Mouse (Mus musculus): ENCODE measurements at regions not wholly inside any gene's neighbourhood (a gene's known extent, or its start where the extent isn't known, plus 50 kb on each side); places are given as distances from the start of the nearest gene placed in this dataset.
A peak's percentile ranks its signal among the peaks of the same experiment; 100 is the strongest.

- Histone ChIP-seq H3K4me3 (ENCODE audit: low read depth, low read length) (no peak overlapping the region), H3K27me3 (ENCODE audit: insufficient read depth, low read length) (no peaks in the 10 kb centered on the region), H3K4me1 (ENCODE audit: insufficient read depth) (no peaks in the 10 kb centered on the region), H3K4me2 (no peak overlapping the region), H3K36me3 (ENCODE audit: insufficient read depth) (no peaks in the 10 kb centered on the region), H3K9ac (no peak overlapping the region), H3K27ac (ENCODE audit: low read depth) (no peak overlapping the region), H3K9me3 (ENCODE audit: low read depth, low read length) (no peaks in the 10 kb centered on the region)
- no peak for DNase-seq
- ATAC-seq (ENCODE audit: insufficient read depth) = no peak
- no peak for TF ChIP-seq CTCF (IDR thresholded peaks at IDR 0.05; ENCODE audit: low read depth)
Measured at GRCm38 (mm10) chr10:98686370-98686769, 227.8 kb upstream of the Atp2b1 start.

GRCm38 (mm10) chr10:98691816-98692215, 222.4 kb upstream of the Atp2b1 start:
- H3K9me3 ChIP-seq (ENCODE audit: low read depth, low read length) = no peaks in the 10 kb centered on the region
- H3K36me3 ChIP-seq (ENCODE audit: insufficient read depth) = no peaks in the 10 kb centered on the region
- ATAC-seq (ENCODE audit: insufficient read depth) = no peak
- H3K4me3 ChIP-seq (ENCODE audit: low read depth, low read length) = no peak overlapping the region
- H3K4me2 ChIP-seq = no peak overlapping the region
- WGBS = 63% methylated on average over 5 of the region's 5 CpGs
- H3K27ac ChIP-seq (ENCODE audit: low read depth) = no peak overlapping the region
- TF ChIP-seq CTCF (IDR thresholded peaks at IDR 0.05; ENCODE audit: low read depth) = no peak
- H3K9ac ChIP-seq = no peak overlapping the region
- H3K4me1 ChIP-seq (ENCODE audit: insufficient read depth) = no peaks in the 10 kb centered on the region
- no peaks in the 10 kb centered on the region for H3K27me3 ChIP-seq (ENCODE audit: insufficient read depth, low read length)
- DNase-seq = peak; percentile 42

- H3K27me3 ChIP-seq (ENCODE audit: insufficient read depth, low read length) = no peaks in the 10 kb centered on the region
- no peak for ATAC-seq (ENCODE audit: insufficient read depth)
- 80% methylated on average over 2 of the region's 2 CpGs for WGBS
Measured at GRCm38 (mm10) chr10:98694690-98695370, 219.4 kb upstream of the Atp2b1 start.

GRCm38 (mm10) chr10:98695371-98695725, 218.9 kb upstream of the Atp2b1 start:
- Histone ChIP-seq H3K9me3 (ENCODE audit: low read depth, low read length) (no peaks in the 10 kb centered on the region), H3K9ac (no peak overlapping the region), H3K4me1 (ENCODE audit: insufficient read depth) (no peaks in the 10 kb centered on the region), H3K4me3 (ENCODE audit: low read depth, low read length) (no peak overlapping the region), H3K36me3 (ENCODE audit: insufficient read depth) (no peaks in the 10 kb centered on the region), H3K4me2 (no peak overlapping the region), H3K27me3 (ENCODE audit: insufficient read depth, low read length) (no peaks in the 10 kb centered on the region), H3K27ac (ENCODE audit: low read depth) (no peak overlapping the region)
- ATAC-seq (ENCODE audit: insufficient read depth) = no peak
- TF ChIP-seq CTCF (IDR thresholded peaks at IDR 0.05; ENCODE audit: low read depth) = no peak
- WGBS = 82% methylated on average over 2 of the region's 2 CpGs
- no peak for DNase-seq

More at GRCm38 (mm10) chr10:98694690-98695370, 219.4 kb upstream of the Atp2b1 start:
- no peaks in the 10 kb centered on the region for H3K4me1 ChIP-seq (ENCODE audit: insufficient read depth)
- H3K9me3 ChIP-seq (ENCODE audit: low read depth, low read length) = no peaks in the 10 kb centered on the region
- no peak for TF ChIP-seq CTCF (IDR thresholded peaks at IDR 0.05; ENCODE audit: low read depth)
- no peak overlapping the region for H3K4me3 ChIP-seq (ENCODE audit: low read depth, low read length)
- DNase-seq = no peak
- H3K36me3 ChIP-seq (ENCODE audit: insufficient read depth) = no peaks in the 10 kb centered on the region
- H3K27ac ChIP-seq (ENCODE audit: low read depth) = no peak overlapping the region
- no peak overlapping the region for H3K4me2 ChIP-seq
- H3K9ac ChIP-seq = no peak overlapping the region

GRCm38 (mm10) chr10:98697866-98698265, 216.3 kb upstream of the Atp2b1 start:
- Histone ChIP-seq H3K4me2 (no peak overlapping the region), H3K27ac (ENCODE audit: low read depth) (no peak overlapping the region), H3K9me3 (ENCODE audit: low read depth, low read length) (no peaks in the 10 kb centered on the region), H3K36me3 (ENCODE audit: insufficient read depth) (no peaks in the 10 kb centered on the region), H3K27me3 (ENCODE audit: insufficient read depth, low read length) (no peaks in the 10 kb centered on the region), H3K4me1 (ENCODE audit: insufficient read depth) (no peaks in the 10 kb centered on the region), H3K4me3 (ENCODE audit: low read depth, low read length) (no peak overlapping the region), H3K9ac (no peak overlapping the region)
- no peak for TF ChIP-seq CTCF (IDR thresholded peaks at IDR 0.05; ENCODE audit: low read depth)
- 60% methylated on average over 4 of the region's 4 CpGs for WGBS
- DNase-seq (no peak), ATAC-seq (ENCODE audit: insufficient read depth) (no peak)

GRCm38 (mm10) chr10:98699579-98699978, 214.6 kb upstream of the Atp2b1 start:
- H3K4me3 ChIP-seq (ENCODE audit: low read depth, low read length) = no peak overlapping the region
- H3K4me2 ChIP-seq = no peak overlapping the region
- H3K36me3 ChIP-seq (ENCODE audit: insufficient read depth) = no peaks in the 10 kb centered on the region
- DNase-seq (peak; percentile 15), ATAC-seq (ENCODE audit: insufficient read depth) (no peak)
- H3K4me1 ChIP-seq (ENCODE audit: insufficient read depth) = no peaks in the 10 kb centered on the region
- H3K27ac ChIP-seq (ENCODE audit: low read depth) = no peak overlapping the region
- WGBS = 78% methylated on average over 4 of the region's 4 CpGs
- H3K27me3 ChIP-seq (ENCODE audit: insufficient read depth, low read length) = no peaks in the 10 kb centered on the region
- H3K9ac ChIP-seq = no peak overlapping the region
- no peaks in the 10 kb centered on the region for H3K9me3 ChIP-seq (ENCODE audit: low read depth, low read length)
- no peak for TF ChIP-seq CTCF (IDR thresholded peaks at IDR 0.05; ENCODE audit: low read depth)

GRCm38 (mm10) chr10:98700407-98700806, 213.8 kb upstream of the Atp2b1 start:
- DNase-seq (no peak), ATAC-seq (ENCODE audit: insufficient read depth) (no peak)
- Histone ChIP-seq H3K4me1 (ENCODE audit: insufficient read depth) (no peaks in the 10 kb centered on the region), H3K27ac (ENCODE audit: low read depth) (no peak overlapping the region), H3K9me3 (ENCODE audit: low read depth, low read length) (no peaks in the 10 kb centered on the region), H3K4me2 (no peak overlapping the region), H3K9ac (no peak overlapping the region), H3K27me3 (ENCODE audit: insufficient read depth, low read length) (no peaks in the 10 kb centered on the region), H3K4me3 (ENCODE audit: low read depth, low read length) (no peak overlapping the region), H3K36me3 (ENCODE audit: insufficient read depth) (no peaks in the 10 kb centered on the region)
- WGBS = 65% methylated on average over 4 of the region's 4 CpGs
- no peak for TF ChIP-seq CTCF (IDR thresholded peaks at IDR 0.05; ENCODE audit: low read depth)

- DNase-seq = peak; percentile 16
- 48% methylated on average over 3 of the region's 3 CpGs for WGBS
- H3K36me3 ChIP-seq (ENCODE audit: insufficient read depth) = no peaks in the 10 kb centered on the region
Measured at GRCm38 (mm10) chr10:98701285-98701684, 212.9 kb upstream of the Atp2b1 start.

More at GRCm38 (mm10) chr10:98701285-98701684, 212.9 kb upstream of the Atp2b1 start:
- Histone ChIP-seq H3K4me1 (ENCODE audit: insufficient read depth) (no peaks in the 10 kb centered on the region), H3K9me3 (ENCODE audit: low read depth, low read length) (no peaks in the 10 kb centered on the region), H3K9ac (no peak overlapping the region), H3K27ac (ENCODE audit: low read depth) (no peak overlapping the region), H3K4me2 (no peak overlapping the region), H3K27me3 (ENCODE audit: insufficient read depth, low read length) (no peaks in the 10 kb centered on the region), H3K4me3 (ENCODE audit: low read depth, low read length) (no peak overlapping the region)
- ATAC-seq (ENCODE audit: insufficient read depth) = no peak
- no peak for TF ChIP-seq CTCF (IDR thresholded peaks at IDR 0.05; ENCODE audit: low read depth)
